Mouse (Mus musculus): ENCODE measurements around the gene Slc1a5. TPM values are rescaled to one million over a fixed set of nuclear protein-coding genes. Genes with fewer than 3 reads are reported as not detected.

Gene Slc1a5
- polyA plus RNA-seq, 1 experiment, result 113 TPM

- Histone ChIP-seq H3K4me3 (peak overlapping the region; percentile 77), H3ac (ENCODE audit: control insufficient read depth, insufficient read length) (peak overlapping the region; percentile 83), H3K79me2 (ENCODE audit: control insufficient read depth, insufficient read depth) (peaks cover 29% of the 10 kb centered on the region), H3K36me3 (ENCODE audit: control insufficient read depth, insufficient read depth) (no peaks in the 10 kb centered on the region), H3K27me3 (ENCODE audit: control insufficient read depth, insufficient read depth, insufficient read length) (no peaks in the 10 kb centered on the region), H3K4me2 (ENCODE audit: low read depth) (peak overlapping the region; percentile 95)
- no peak for TF ChIP-seq E2F4 (IDR thresholded peaks at IDR 0.05; ENCODE audit: insufficient read depth)
- no peak for TF ChIP-seq MAX (IDR thresholded peaks at IDR 0.05; ENCODE audit: low read depth)
- TF ChIP-seq POLR2A (IDR thresholded peaks at IDR 0.05; ENCODE audit: insufficient read length, low read depth), result no peak
Observed at GRCm38 (mm10) chr7:16739056-16739604, 42.0 kb upstream of the Slc1a5 start.

GRCm38 (mm10) chr7:16745373-16745772, 35.8 kb upstream of the Slc1a5 start:
- no peak for TF ChIP-seq MAX (IDR thresholded peaks at IDR 0.05; ENCODE audit: low read depth)
- no peak for TF ChIP-seq CEBPB (IDR thresholded peaks at IDR 0.05; ENCODE audit: insufficient read depth, poor library complexity, severe bottlenecking)
- TF ChIP-seq TCF12 (IDR thresholded peaks at IDR 0.05; ENCODE audit: insufficient read depth, poor library complexity, severe bottlenecking), result no peak
- TF ChIP-seq MYOD1 (IDR thresholded peaks at IDR 0.05; ENCODE audit: control insufficient read depth in 1 of 3, insufficient read length in 2 of 3, low read depth in 2 of 3), result no peak
- no peak for TF ChIP-seq MYOG (IDR thresholded peaks at IDR 0.05; ENCODE audit: control insufficient read depth in 1 of 3, insufficient read depth in 1 of 3, insufficient read length in 2 of 3, low read depth in 2 of 3)
- no peak for TF ChIP-seq REST (IDR thresholded peaks at IDR 0.05; ENCODE audit: insufficient read depth, insufficient read length)
- TF ChIP-seq E2F4 (IDR thresholded peaks at IDR 0.05; ENCODE audit: insufficient read depth), result no peak
- TF ChIP-seq POLR2AphosphoS2 (IDR thresholded peaks at IDR 0.05; ENCODE audit: insufficient read length, low read depth), result no peak
- no peak for TF ChIP-seq TCF3 (IDR thresholded peaks at IDR 0.05; ENCODE audit: insufficient read length, low read depth)
- no peak for TF ChIP-seq SRF (IDR thresholded peaks at IDR 0.05; ENCODE audit: control insufficient read depth, insufficient read length, low read depth)
- no peak for TF ChIP-seq POLR2A (IDR thresholded peaks at IDR 0.05; ENCODE audit: insufficient read length, low read depth)
- TF ChIP-seq USF1 (IDR thresholded peaks at IDR 0.05; ENCODE audit: low read depth), result no peak
- Histone ChIP-seq H3K4me3 (no peak overlapping the region), H3K79me2 (ENCODE audit: control insufficient read depth, insufficient read depth) (peaks cover 9% of the 10 kb centered on the region), H3K4me2 (ENCODE audit: low read depth) (no peak overlapping the region), H3K36me3 (ENCODE audit: control insufficient read depth, insufficient read depth) (no peaks in the 10 kb centered on the region), H3K27me3 (ENCODE audit: control insufficient read depth, insufficient read depth, insufficient read length) (no peaks in the 10 kb centered on the region), H3ac (ENCODE audit: control insufficient read depth, insufficient read length) (no peak overlapping the region)

GRCm38 (mm10) chr7:16746093-16746492, 35.0 kb upstream of the Slc1a5 start:
- H3K27me3 ChIP-seq (ENCODE audit: control insufficient read depth, insufficient read depth, insufficient read length), result no peaks in the 10 kb centered on the region
- no peak overlapping the region for H3K4me3 ChIP-seq
- no peak overlapping the region for H3ac ChIP-seq (ENCODE audit: control insufficient read depth, insufficient read length)
- H3K4me2 ChIP-seq (ENCODE audit: low read depth), result no peak overlapping the region
- H3K79me2 ChIP-seq (ENCODE audit: control insufficient read depth, insufficient read depth), result peaks cover 1% of the 10 kb centered on the region
- H3K36me3 ChIP-seq (ENCODE audit: control insufficient read depth, insufficient read depth), result no peaks in the 10 kb centered on the region
- TF ChIP-seq SRF (IDR thresholded peaks at IDR 0.05; ENCODE audit: control insufficient read depth, insufficient read length, low read depth) (no peak), MYOG (IDR thresholded peaks at IDR 0.05; ENCODE audit: control insufficient read depth in 1 of 3, insufficient read depth in 1 of 3, insufficient read length in 2 of 3, low read depth in 2 of 3) (no peak), TCF12 (IDR thresholded peaks at IDR 0.05; ENCODE audit: insufficient read depth, poor library complexity, severe bottlenecking) (no peak), POLR2A (IDR thresholded peaks at IDR 0.05; ENCODE audit: insufficient read length, low read depth) (no peak), MAX (IDR thresholded peaks at IDR 0.05; ENCODE audit: low read depth) (no peak), TCF3 (IDR thresholded peaks at IDR 0.05; ENCODE audit: insufficient read length, low read depth) (no peak), USF1 (IDR thresholded peaks at IDR 0.05; ENCODE audit: low read depth) (no peak), MYOD1 (IDR thresholded peaks at IDR 0.05; ENCODE audit: control insufficient read depth in 1 of 3, insufficient read length in 2 of 3, low read depth in 2 of 3) (no peak), REST (IDR thresholded peaks at IDR 0.05; ENCODE audit: insufficient read depth, insufficient read length) (no peak), CEBPB (IDR thresholded peaks at IDR 0.05; ENCODE audit: insufficient read depth, poor library complexity, severe bottlenecking) (no peak), E2F4 (IDR thresholded peaks at IDR 0.05; ENCODE audit: insufficient read depth) (no peak), POLR2AphosphoS2 (IDR thresholded peaks at IDR 0.05; ENCODE audit: insufficient read length, low read depth) (no peak)

- H3K27me3 ChIP-seq (ENCODE audit: control insufficient read depth, insufficient read depth, insufficient read length), result no peaks in the 10 kb centered on the region
- H3K79me2 ChIP-seq (ENCODE audit: control insufficient read depth, insufficient read depth), result no peaks in the 10 kb centered on the region
- H3K4me3 ChIP-seq, result no peak overlapping the region
- no peak overlapping the region for H3K4me2 ChIP-seq (ENCODE audit: low read depth)
- H3ac ChIP-seq (ENCODE audit: control insufficient read depth, insufficient read length), result no peak overlapping the region
- no peaks in the 10 kb centered on the region for H3K36me3 ChIP-seq (ENCODE audit: control insufficient read depth, insufficient read depth)
- TF ChIP-seq POLR2A (IDR thresholded peaks at IDR 0.05; ENCODE audit: insufficient read length, low read depth) (no peak), TCF3 (IDR thresholded peaks at IDR 0.05; ENCODE audit: insufficient read length, low read depth) (no peak), REST (IDR thresholded peaks at IDR 0.05; ENCODE audit: insufficient read depth, insufficient read length) (no peak), CEBPB (IDR thresholded peaks at IDR 0.05; ENCODE audit: insufficient read depth, poor library complexity, severe bottlenecking) (no peak)
Observed at GRCm38 (mm10) chr7:16747656-16748055, 33.5 kb upstream of the Slc1a5 start.

GRCm38 (mm10) chr7:16752016-16752415, 29.1 kb upstream of the Slc1a5 start:
- H3K79me2 ChIP-seq (ENCODE audit: control insufficient read depth, insufficient read depth), result no peaks in the 10 kb centered on the region
- no peak overlapping the region for H3K4me3 ChIP-seq
- no peaks in the 10 kb centered on the region for H3K36me3 ChIP-seq (ENCODE audit: control insufficient read depth, insufficient read depth)
- H3ac ChIP-seq (ENCODE audit: control insufficient read depth, insufficient read length), result no peak overlapping the region
- H3K27me3 ChIP-seq (ENCODE audit: control insufficient read depth, insufficient read depth, insufficient read length), result no peaks in the 10 kb centered on the region
- no peak overlapping the region for H3K4me2 ChIP-seq (ENCODE audit: low read depth)
- TF ChIP-seq MYOG (IDR thresholded peaks at IDR 0.05; ENCODE audit: control insufficient read depth in 1 of 3, insufficient read depth in 1 of 3, insufficient read length in 2 of 3, low read depth in 2 of 3), result peak in 2 of 3 experiments; percentile 43 to 75
- TF ChIP-seq POLR2A (IDR thresholded peaks at IDR 0.05; ENCODE audit: insufficient read length, low read depth), result no peak
- peak in 1 of 3 experiments; percentile 54 for TF ChIP-seq MYOD1 (IDR thresholded peaks at IDR 0.05; ENCODE audit: control insufficient read depth in 1 of 3, insufficient read length in 2 of 3, low read depth in 2 of 3)

Measured in myocyte (in vitro differentiated cells).